Mouse (Mus musculus) monocyte, adult 5-6 weeks (primary cell): ENCODE data around the gene Olfr934. TPM values are rescaled to one million over a fixed set of nuclear protein-coding genes. Genes with fewer than 3 reads are reported as not detected.

ENCODE experiments used
- ATAC-seq: fragments of 153-309, 156-312 bp; replicated peaks from 2 replicates; pipeline ENCODE4 v1.8.0; 2017; ENCODE audit warnings: mild to moderate bottlenecking; ENCODE audit not compliant: low TSS enrichment, insufficient number of reproducible peaks, severe bottlenecking, poor library complexity, low FRiP score
- total RNA-seq: library from RNA; stranded (forward); fragments of 200-1000, 200-491, 200-594 nt; gene quantifications from 3 replicates; pipeline ENCODE4 v1.2.3, GENCODE M21; 2017

Olfr934 gene
- not detected in 3 replicates for total RNA-seq

GRCm38 (mm10) chr9:38988215-38988614, at the start of gene Olfr934:
Gene Olfr934 (minus strand): TSS chr9:38988315.
- ATAC-seq = no peak

GRCm38 (mm10) chr9:39023277-39023676, 35.2 kb upstream of the Olfr934 start, which contains the start of gene Olfr146:
Gene Olfr146 (minus strand): TSS chr9:39023377.
- no peak for ATAC-seq

- ATAC-seq = no peak
These were observed 11.5 kb upstream of the Olfr934 start, which contains the start of gene Olfr935 for GRCm38 (mm10) chr9:38999583-38999982. Gene Olfr935 (minus strand): TSS chr9:38999683.

- no peak for ATAC-seq
These were observed 16.1 kb downstream of the Olfr934 start, which contains the start of gene Olfr933 for GRCm38 (mm10) chr9:38972013-38972412. Gene Olfr933 (plus strand): TSS chr9:38972313.

GRCm38 (mm10) chr9:38954124-38954416, 34.0 kb downstream of the Olfr934 start:
- no peak for ATAC-seq

GRCm38 (mm10) chr9:38953401-38954123, 34.6 kb downstream of the Olfr934 start:
- ATAC-seq = no peak

Other genes starting within 250 kb of the Olfr934 start
- gene Olfr920, start 236.0 kb downstream of the Olfr934 start, total RNA-seq = 0.19 to 1.4 TPM (median 0.53 TPM) in 3 replicates
- not detected in 3 replicates for gene Olfr921, start 215.2 kb downstream of the Olfr934 start, total RNA-seq
- not detected in 3 replicates for gene Olfr922, start 173.7 kb downstream of the Olfr934 start, total RNA-seq
- not detected in 3 replicates for gene Olfr923, start 161.8 kb downstream of the Olfr934 start, total RNA-seq
- not detected in 3 replicates for gene Olfr924, start 143.9 kb downstream of the Olfr934 start, total RNA-seq
- gene Olfr26, start 133.3 kb downstream of the Olfr934 start, total RNA-seq = not detected in 3 replicates
- gene Olfr926, start 111.2 kb downstream of the Olfr934 start, total RNA-seq = not detected in 3 replicates
- not detected in 3 replicates for gene Olfr930, start 58.5 kb downstream of the Olfr934 start, total RNA-seq
- gene Olfr933, start 16.0 kb downstream of the Olfr934 start, total RNA-seq = not detected in 3 replicates
- gene Olfr935, start 11.4 kb upstream of the Olfr934 start, total RNA-seq = 2.0 TPM in 1 of 3 replicates, not detected in the others
- not detected in 3 replicates for gene Olfr146, start 35.1 kb upstream of the Olfr934 start, total RNA-seq
- gene Olfr937, start 76.6 kb upstream of the Olfr934 start, total RNA-seq = not detected in 3 replicates
- gene Olfr938, start 90.6 kb upstream of the Olfr934 start, total RNA-seq = not detected in 3 replicates
- not detected in 3 replicates for gene Olfr27, start 139.8 kb upstream of the Olfr934 start, total RNA-seq
- not detected in 3 replicates for gene Olfr943, start 178.0 kb upstream of the Olfr934 start, total RNA-seq
- gene Olfr944, start 213.6 kb upstream of the Olfr934 start, total RNA-seq = not detected in 3 replicates